Mouse (Mus musculus): Measurements from ENCODE around the gene Mpi.

Gene Mpi

GRCm38 (mm10) chr9:57561711-57562099 lies 9.1 kb upstream of the Mpi start:
- DNase-seq (ENCODE audit: low read depth, low spot score) = no peak

DNA sequence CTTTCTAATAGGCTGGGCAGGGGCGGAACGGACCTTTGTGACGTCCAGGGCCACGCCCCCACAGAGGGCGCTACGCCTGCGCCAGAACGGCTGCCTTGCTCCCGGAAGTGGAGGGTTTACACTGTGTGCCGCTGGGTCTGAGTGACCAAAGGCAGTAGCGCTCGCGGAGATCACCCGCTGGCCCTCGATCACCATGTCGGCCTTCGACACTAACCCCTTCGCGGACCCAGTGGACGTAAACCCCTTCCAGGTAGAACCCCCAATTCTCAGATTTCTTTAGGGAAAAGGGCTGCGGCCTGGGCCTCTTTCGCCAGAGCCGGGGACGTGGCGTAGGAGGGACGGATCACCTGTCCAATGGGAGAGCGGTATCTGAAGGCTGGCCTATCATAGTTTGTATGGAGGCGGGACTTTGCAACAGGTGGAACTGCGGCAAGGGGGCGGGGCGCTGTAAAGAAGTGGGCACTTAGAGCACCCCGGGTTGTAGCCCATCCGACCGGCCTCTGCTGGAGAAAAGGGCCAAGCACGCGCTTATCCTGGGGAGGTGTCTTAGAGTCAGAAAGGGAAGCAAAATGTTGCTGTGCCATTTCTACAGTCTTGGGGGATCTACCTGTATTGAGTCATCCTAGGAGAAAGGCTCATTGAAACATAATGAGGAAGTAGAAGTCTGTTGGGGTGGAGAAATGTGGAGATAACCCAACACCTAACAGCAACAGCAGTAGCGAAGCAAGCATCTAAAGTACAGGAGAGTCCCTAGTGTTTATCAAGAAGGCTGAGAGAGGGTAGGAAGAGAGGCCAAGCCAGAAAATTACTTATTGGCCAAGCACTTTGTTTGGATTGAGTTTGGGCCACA lies 8.5 kb upstream of the Mpi start, which contains the start of gene Scamp2:
Scamp2 (plus strand) TSS at position 83 of the 850 bp plus-strand sequence.
- peak; percentile 96 for DNase-seq (ENCODE audit: low read depth, low spot score)

DNA sequence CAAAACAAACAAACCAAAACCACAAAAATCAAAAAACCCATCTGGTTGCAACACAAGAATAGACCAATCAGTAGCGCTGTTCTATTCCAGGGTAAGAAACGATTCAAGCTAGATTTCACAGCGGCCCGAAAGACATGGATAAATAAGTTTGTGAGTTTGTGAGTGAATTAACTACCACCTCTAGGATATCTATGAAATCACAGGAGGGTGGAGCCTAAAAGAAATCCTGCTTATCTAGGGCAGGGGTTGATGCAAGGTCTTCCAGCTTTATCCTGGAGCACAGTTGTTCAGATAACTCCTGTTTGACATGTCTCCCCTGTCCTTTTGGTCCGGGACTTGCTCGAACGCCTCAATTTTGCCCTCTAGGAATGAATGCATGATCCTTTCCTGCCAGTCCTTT lies 7.7 kb upstream of the Mpi start:
- DNase-seq (ENCODE audit: low read depth, low spot score) = no peak

- no peak for DNase-seq (ENCODE audit: low read depth, low spot score)
Observed at GRCm38 (mm10) chr9:57559568-57559967, 7.0 kb upstream of the Mpi start.

GRCm38 (mm10) chr9:57558625-57559024 lies 6.1 kb upstream of the Mpi start:
- no peak for DNase-seq (ENCODE audit: low read depth, low spot score)

GRCm38 (mm10) chr9:57557215-57557614 lies 4.7 kb upstream of the Mpi start:
- no peak for DNase-seq (ENCODE audit: low read depth, low spot score)

GRCm38 (mm10) chr9:57554753-57555152 lies 2.2 kb upstream of the Mpi start:
- DNase-seq (ENCODE audit: low read depth, low spot score) = peak; percentile 35

- DNase-seq (ENCODE audit: low read depth, low spot score) = no peak
Observed at GRCm38 (mm10) chr9:57553119-57553518, 556 bp upstream of the Mpi start.

- no peak for DNase-seq (ENCODE audit: low read depth, low spot score)
Observed at GRCm38 (mm10) chr9:57550126-57550862, 2.3 kb downstream of the Mpi start.

DNA sequence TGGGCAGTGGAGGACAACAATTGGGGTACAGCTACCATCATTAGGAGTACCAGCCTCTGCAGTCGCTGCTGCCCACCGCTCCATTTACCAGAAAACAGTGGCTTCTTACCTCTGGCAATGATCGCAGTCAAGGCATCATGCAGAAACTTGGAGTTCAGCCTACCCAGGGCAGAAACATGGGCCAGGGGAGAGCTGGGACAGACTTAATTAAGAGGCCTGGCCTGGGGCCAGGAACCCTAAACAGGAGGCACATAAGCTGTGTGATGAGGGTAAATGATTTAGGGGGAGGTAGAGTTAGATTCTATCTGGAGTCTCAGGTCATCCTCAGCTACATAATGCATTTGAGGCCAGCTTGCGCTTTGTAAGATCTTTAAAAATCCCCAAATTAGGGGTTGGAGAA lies 3.4 kb downstream of the Mpi start:
- DNase-seq (ENCODE audit: low read depth, low spot score) = no peak

DNA sequence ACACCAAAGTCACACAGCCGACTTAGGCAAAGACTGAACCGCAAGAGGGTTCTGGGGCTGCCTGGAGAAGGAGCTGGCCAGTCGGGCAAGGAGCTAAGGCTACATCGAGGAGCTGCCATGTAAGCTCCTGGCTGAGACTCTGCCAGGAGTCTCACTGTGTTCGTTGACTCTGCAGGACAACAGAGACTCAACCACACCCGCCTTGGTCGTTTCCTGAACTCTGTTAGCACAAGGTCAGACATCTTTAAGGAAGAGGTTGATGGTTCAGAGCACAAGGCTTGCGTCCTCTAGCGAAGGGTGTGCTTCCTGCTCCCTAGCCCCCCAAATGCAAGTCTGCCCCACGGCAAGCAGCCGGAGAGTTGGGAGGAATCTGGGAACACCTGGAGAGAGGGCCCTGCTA lies 4.7 kb downstream of the Mpi start:
- DNase-seq (ENCODE audit: low read depth, low spot score) = peak; percentile 54

- peak; percentile 26 for DNase-seq (ENCODE audit: low read depth, low spot score)
Observed at GRCm38 (mm10) chr9:57547287-57547686, 5.3 kb downstream of the Mpi start.

- DNase-seq (ENCODE audit: low read depth, low spot score) = no peak
Observed at GRCm38 (mm10) chr9:57543951-57544350, 8.6 kb downstream of the Mpi start.

GRCm38 (mm10) chr9:57541312-57541711 lies 11.3 kb downstream of the Mpi start:
- DNase-seq (ENCODE audit: low read depth, low spot score) = peak; percentile 53

GRCm38 (mm10) chr9:57539550-57539949 lies 13.0 kb downstream of the Mpi start:
- DNase-seq (ENCODE audit: low read depth, low spot score) = no peak

DNA sequence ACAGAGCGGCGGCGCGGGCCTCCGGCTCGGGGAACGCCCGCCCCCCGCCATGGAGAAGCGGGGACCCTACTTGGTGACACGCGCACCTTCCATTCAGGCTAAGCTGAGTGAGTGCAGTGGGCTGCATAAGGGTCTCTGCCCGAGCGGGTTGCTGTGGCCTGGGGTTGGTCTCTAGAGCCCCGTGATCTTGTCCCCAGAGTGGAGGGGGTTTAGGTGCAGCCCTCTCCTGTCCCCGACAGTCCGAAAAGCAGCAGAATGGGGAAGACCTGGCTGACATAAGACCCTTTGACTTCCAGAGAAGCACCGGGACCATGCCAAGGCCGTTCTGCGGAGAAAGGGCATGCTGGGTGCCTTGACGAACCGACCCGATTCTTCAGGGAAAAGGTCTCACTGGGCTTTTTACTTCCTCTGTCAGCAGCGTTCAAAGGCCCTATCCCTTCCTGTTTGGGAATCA lies 14.8 kb downstream of the Mpi start:
- DNase-seq (ENCODE audit: low read depth, low spot score) = no peak

GRCm38 (mm10) chr9:57537044-57537727 lies 15.4 kb downstream of the Mpi start, which contains the start of gene Fam219b:
Fam219b (plus strand) TSS chr9:57537528.
- peak; percentile 96 for DNase-seq (ENCODE audit: low read depth, low spot score)

GRCm38 (mm10) chr9:57536362-57536761 lies 16.2 kb downstream of the Mpi start:
- no peak for DNase-seq (ENCODE audit: low read depth, low spot score)

DNA sequence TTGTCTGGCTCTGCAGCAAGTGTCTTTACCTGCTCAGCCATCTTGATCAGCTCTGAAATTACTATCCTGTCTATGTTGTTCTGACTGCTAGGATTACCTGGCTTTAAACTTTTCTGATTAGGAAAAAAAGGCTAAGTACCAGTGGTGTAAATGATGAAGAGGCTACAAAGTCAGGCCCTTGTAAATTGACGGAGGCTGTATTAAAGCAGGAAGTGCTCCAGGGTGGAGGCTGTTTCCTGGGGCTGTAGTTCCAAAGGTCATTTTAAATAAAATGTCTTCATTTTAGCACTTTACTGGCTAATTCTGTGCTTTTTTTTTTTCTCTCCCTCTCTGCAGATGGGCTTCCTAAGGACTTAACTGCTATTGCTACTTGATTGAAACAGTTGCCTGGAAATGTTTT lies 20.6 kb downstream of the Mpi start:
- DNase-seq (ENCODE audit: low read depth, low spot score) = no peak

- DNase-seq (ENCODE audit: low read depth, low spot score) = no peak
Observed at GRCm38 (mm10) chr9:57526435-57526834, 26.1 kb downstream of the Mpi start.

GRCm38 (mm10) chr9:57525516-57525915 lies 27.0 kb downstream of the Mpi start:
- DNase-seq (ENCODE audit: low read depth, low spot score) = no peak

DNA sequence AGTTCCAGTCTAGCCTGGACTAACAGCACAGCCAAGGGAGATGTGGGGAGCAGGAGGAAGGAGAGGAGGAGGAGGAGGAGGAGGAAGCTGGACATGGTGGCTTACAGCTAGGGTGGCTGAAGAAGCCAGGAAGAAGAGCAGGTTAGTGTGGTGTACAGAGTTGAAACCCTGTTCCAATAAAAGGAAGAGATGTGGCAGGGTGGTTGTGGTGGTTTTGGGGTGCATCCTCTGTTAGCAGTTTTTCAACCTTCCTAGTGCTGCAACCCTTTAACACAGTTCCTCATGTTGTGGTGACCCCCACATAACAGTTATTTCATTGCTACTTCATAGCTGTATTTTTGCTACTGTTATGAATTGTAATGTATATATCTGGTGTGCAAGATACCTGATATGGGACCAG lies 28.1 kb downstream of the Mpi start:
- DNase-seq (ENCODE audit: low read depth, low spot score) = no peak

Data from ZHBTc4 (cell line).